Mouse (Mus musculus) testis, postnatal 10 days (tissue): ENCODE data around the gene Carmil3.
A peak's percentile ranks its signal among the peaks of the same experiment; 100 is the strongest.

Experiments used
- DNase-seq: peaks from one replicate; pipeline ENCODE4 v3.0.0; 2021; ENCODE audit warnings: low spot score

The Carmil3 gene

GRCm38 (mm10) chr14:55490361-55491201, at the start of gene Carmil3:
TSS of gene Carmil3 (plus strand) at chr14:55490651.
- DNase-seq: peak; percentile 81

GRCm38 (mm10) chr14:55457693-55458092, 32.8 kb upstream of the Carmil3 start:
- no peak for DNase-seq

GRCm38 (mm10) chr14:55458273-55458672, 32.2 kb upstream of the Carmil3 start:
- DNase-seq: peak; percentile 76

- no peak for DNase-seq
Measured at GRCm38 (mm10) chr14:55458761-55459160, 31.7 kb upstream of the Carmil3 start.

- DNase-seq: no peak
Measured at GRCm38 (mm10) chr14:55459796-55460195, 30.7 kb upstream of the Carmil3 start.

GRCm38 (mm10) chr14:55460297-55460696, 30.2 kb upstream of the Carmil3 start:
- no peak for DNase-seq

GRCm38 (mm10) chr14:55461757-55462156, 28.7 kb upstream of the Carmil3 start:
- no peak for DNase-seq

DNA sequence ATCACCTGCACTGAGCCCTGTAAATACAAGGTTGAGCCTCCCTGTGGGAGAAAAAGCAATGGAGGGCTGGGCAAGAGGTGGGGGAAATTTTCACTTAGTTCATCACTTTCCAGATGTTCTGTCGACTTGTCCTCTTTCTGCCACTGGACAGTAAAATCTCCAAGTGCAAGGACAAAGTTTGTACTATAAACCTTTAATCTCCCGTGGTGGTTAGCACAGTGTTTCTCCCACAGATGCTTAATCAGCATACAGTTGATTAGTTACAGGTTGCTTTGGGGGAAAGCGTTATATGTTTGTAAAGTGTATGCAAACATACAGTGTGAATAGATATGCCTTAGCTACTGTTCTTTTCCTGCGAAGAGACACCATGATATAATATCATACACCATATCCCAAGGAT, 24.0 kb upstream of the Carmil3 start:
- no peak for DNase-seq

DNA sequence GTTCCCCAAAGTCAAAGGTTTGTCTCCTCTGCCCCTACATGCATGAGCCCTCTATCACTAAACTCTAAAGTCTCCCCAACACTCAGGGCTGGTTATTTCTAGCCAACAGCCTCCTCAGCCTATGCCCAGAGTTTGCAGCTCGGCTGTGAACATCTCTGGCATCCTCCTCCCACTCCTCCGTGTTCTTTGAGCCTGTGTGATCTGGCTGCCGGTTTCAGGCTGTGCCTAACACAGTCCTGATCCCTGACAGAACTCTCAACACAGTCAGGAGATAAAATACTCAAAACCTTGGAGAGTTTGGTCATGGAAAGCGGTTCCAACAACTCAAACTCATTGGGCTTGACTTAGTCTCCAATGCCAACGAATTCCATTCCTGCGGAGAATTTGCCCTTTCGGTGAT, 23.3 kb upstream of the Carmil3 start:
- DNase-seq: no peak

GRCm38 (mm10) chr14:55468301-55468741, 22.1 kb upstream of the Carmil3 start:
- DNase-seq: no peak

DNA sequence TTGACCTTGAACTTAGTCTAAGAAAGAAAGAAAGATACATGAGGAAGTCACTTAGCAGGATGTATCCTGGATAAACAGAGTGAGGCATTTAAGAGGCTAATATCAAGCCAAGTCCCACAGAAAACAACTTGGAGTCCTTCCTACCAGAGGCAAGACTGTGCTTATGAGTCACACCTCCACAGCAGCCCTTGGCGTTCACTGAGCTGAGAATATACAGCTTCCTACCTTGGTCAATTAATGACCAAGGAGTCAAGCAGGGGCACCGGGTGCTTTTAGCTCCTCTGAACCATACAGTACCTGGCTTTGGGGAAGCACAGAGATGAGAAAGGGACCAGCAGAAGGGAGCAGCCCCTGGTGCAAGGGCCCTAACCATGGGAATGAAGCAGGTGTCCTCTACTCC, 21.4 kb upstream of the Carmil3 start:
- no peak for DNase-seq

- DNase-seq: no peak
Measured at GRCm38 (mm10) chr14:55469821-55470220, 20.6 kb upstream of the Carmil3 start.

GRCm38 (mm10) chr14:55470806-55471205, 19.6 kb upstream of the Carmil3 start:
- DNase-seq: no peak

GRCm38 (mm10) chr14:55475654-55476053, 14.8 kb upstream of the Carmil3 start:
- DNase-seq: no peak

DNA sequence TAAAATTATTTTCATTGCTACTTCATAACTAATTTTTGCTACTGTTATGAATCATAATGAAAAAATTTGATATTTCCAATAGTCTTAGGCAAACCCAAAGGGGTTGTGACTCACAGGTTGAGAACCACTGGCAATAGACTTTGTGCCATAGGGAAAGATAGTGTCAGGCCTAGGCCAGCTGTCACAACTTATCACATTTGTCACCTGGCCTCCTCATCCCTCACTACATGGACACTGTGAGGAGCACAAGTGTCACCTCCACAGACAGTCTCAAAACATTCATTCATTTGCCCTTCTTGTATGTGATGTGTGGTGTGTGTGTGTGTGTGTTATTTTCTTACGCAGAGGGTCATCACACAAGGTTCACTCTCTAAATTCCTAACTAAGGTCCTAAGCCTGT, 13.0 kb upstream of the Carmil3 start:
- DNase-seq: no peak

DNA sequence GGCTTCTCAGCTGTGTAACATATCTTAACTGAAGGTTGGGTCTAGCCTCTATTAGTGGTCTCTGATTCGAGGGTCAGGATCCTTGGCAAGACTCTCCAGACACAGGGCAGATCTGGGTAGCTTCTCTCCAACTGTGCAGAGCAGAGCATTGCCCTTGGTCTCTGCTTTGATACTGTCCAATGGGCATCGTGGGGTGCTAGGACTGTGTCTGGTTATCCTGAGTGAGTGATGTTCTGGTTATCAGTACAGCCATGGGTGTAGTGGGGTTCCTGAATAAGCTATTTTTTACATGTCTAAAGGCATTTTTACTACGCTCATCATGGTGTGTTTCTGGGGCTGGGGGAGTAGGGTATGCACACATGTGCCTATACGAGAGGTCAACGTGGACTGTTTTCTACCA, 12.6 kb upstream of the Carmil3 start:
- DNase-seq: no peak

DNA sequence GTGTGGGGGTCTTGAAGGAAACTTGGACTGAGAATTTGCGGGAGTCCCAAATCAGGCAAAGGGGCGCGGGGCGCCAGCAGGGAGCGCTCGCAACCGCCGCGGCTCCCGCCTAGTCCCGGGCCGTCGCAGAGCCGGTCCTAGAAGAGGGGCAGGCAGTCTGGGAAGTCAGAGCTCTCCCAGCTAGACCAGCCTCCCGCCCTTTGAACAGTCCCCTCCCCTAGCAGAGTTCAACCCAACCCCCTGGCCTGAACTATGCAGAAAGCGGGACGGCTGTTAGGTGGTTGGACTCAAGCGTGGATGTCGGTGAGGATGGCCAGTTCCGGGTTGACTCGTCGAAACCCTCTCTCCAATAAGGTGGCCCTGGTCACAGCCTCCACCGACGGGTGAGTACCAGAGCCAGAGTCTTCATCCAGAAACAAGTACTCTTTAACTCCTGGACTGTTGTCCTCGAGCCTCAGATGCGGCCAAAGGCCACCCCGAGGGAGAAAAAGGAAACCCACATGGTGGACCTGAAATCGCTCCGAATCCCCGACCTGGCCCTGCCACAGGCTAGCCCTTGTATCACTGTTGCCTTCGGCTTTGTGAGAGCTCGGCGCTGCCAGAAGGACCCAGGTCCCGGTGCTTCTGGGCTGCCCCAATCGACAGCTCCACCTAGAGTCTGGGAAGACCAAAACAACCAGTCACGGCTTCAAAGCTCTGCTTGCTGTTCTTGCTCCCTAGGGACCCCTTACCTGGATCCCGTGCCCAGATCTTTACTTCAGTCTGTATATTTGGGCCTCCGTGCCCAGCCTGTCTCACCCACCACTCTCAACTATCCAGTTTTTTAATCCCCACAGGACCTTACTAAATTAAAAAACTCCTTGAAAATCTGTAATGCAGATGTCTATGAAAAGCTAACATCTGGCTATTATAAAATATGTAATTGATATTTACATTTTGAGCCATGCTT, 11.5 kb upstream of the Carmil3 start, which contains the start of gene Dhrs4:
Gene Dhrs4, plus strand, starts transcription at position 108 of the 949 bp plus-strand sequence.
- DNase-seq: peak; percentile 83

DNA sequence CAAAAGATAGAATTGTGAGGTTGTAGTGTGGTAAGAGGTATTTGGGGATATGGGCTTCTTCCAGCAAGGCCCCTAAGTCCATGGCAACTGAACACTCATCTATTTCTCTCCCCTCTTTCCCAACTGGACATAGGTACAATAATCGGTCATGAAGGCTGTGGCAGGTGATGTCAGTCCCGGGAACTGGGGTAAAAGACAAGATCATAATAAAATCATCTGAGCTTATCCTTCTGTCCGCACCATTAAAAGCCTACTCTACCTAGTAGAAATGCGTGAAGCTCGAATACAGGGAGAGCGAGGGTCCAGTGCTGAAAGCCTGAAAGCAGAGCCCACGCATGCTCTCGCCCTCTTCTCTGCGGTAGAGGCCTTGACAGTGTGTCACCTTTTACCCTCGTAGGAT, 10.8 kb upstream of the Carmil3 start:
- no peak for DNase-seq

- no peak for DNase-seq
Measured at GRCm38 (mm10) chr14:55484430-55485085, 5.9 kb upstream of the Carmil3 start.

GRCm38 (mm10) chr14:55486836-55487235, 3.6 kb upstream of the Carmil3 start:
- no peak for DNase-seq

DNA sequence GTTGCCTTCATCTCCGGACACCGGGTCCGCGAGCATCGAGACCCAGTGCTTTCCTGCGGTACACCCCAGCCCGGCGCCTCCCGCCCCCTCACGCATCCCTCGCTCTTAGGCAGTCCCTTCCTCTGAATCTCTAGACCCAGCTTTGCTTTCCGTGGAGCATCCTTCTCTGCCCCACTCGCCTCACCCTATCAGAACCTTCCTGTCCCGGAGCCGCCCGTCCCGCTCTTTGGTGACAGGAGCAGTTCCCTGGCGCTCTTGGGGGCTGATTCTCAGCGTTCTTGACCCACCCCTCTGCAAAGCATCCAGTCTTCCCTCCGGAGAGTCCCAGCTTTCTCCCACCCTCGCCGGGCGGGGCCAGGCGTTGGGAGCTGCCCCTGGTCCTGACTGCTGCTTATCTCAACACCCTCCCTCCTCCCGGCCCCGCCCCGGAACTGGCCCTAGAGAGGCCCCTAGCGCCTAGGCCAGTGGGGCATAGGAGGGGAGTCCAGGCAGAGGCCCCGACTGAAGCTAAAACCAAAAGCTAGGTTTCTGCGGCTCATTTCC, 911 bp downstream of the Carmil3 start:
- DNase-seq: peak; percentile 83

GRCm38 (mm10) chr14:55492103-55492502, 1.7 kb downstream of the Carmil3 start:
- no peak for DNase-seq
